Mouse (Mus musculus): ENCODE data around the gene Eif3i. TPM values are rescaled to one million over a fixed set of nuclear protein-coding genes. Genes with fewer than 3 reads are reported as not detected.

Gene Eif3i
- polyA plus RNA-seq, 1 experiment from 2014 or later: 156 TPM

DNA sequence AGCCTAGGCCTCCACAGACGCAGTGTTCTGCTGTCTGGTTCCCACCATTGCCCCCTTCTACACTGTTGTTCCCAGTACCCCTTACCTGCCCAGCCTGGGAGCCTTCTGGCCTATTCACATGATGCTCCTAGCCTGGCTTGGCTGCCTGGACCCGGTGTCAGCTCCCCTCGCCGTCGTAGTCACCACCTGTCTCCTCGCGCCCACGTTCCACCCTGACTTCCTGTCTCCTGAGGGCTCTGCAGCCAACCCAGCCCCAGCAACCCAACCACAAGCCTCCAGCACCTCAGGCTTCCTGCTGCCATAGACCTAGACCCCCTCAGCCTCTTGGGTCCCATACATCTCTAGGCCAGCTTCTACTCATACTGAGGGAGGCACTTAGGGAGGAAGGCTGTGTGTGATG, 27.0 kb downstream of the Eif3i start, which contains the start of gene Lck:
Gene Lck, minus strand, starts transcription at position 212 of the 400 bp plus-strand sequence.
- no peak for ATAC-seq (ENCODE audit: insufficient read depth)
- no peak within 1 kb of the TSS for H3K27ac ChIP-seq (replicated peaks)
- WGBS (ENCODE audit: insufficient replicate concordance): 42% methylated on average over 8 of the region's 8 CpGs

DNA sequence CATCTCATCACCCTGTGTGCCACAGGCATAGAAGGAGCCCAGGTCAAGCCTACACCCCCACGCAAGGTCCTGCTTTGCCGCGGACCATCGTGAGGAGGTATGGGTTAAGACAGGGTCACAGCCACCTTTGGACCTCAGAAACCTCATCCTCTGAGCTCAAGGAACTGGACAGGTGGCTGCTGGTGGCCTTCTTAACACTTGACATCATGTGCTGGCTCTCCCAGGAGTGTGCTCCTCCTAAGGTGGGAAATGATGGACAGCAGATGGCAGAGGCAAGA, 27.4 kb downstream of the Eif3i start:
- 89% methylated on average over 4 of the region's 4 CpGs for WGBS (ENCODE audit: insufficient replicate concordance)
- Histone ChIP-seq H3K27me3 (peaks cover 36% of the 10 kb centered on the region), H3K27ac (replicated peaks) (no peak overlapping the region)

More for the DNA sequence above, 27.0 kb downstream of the Eif3i start, which contains the start of gene Lck:
- peaks cover 40% of the 10 kb centered on the region for H3K27me3 ChIP-seq
- H3K4me1 ChIP-seq (replicated peaks): peaks cover 10% of the 10 kb centered on the region
- H3K4me2 ChIP-seq: no peak within 1 kb of the TSS
- H3K9ac ChIP-seq: no peak within 1 kb of the TSS
- no peaks in the 10 kb centered on the region for H3K36me3 ChIP-seq (replicated peaks)
- H3K4me3 ChIP-seq (replicated peaks): no peak within 1 kb of the TSS
- no peaks in the 10 kb centered on the region for H3K9me3 ChIP-seq (replicated peaks)

DNA sequence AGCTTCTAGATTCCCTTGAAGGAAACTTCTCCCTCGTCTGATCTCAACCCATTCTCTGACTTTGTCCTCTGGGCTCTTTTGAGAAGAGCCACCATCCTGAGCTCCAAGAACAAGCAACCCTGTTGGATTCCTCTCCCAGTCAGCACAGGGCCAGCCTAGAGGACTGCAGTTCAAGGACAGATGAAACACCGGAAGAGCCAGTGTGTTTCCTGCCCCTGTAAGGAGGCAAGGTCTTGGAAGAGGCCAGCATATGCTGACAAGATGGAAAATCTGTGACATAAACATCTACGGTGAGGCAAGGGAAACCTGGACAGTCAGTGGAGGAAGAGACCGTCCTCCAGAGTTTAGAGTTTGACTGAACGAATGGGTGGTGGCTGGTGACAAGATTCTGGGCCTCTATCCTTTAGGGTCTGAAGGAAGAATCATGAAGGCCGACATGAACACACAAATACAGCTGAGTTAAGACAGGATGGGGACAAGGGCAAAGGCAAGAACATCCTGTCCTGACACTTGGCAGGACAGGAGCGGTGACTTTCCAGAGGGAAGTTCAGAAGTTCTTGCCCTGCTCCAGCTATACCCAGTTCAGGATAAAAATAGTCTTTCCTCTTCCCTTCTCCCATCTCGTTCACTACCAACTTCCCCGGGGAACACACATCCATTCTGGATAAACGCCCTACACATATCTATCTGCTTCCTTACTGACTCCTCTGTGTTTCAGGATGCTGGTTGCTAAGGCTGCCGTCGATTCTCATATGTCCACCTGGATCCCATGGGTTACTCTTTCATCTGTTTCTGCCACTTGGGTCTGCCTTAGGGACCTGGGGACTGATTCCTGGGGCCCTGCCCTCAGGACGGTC, 28.0 kb downstream of the Eif3i start:
- Histone ChIP-seq H3K27me3 (peaks cover 31% of the 10 kb centered on the region), H3K27ac (replicated peaks) (no peak overlapping the region), H3K4me3 (replicated peaks) (no peak overlapping the region), H3K4me1 (replicated peaks) (peaks cover 10% of the 10 kb centered on the region), H3K9ac (no peak overlapping the region), H3K9me3 (replicated peaks) (no peaks in the 10 kb centered on the region), H3K4me2 (no peak overlapping the region), H3K36me3 (replicated peaks) (no peaks in the 10 kb centered on the region)
- ATAC-seq (ENCODE audit: insufficient read depth): 0 out of 2 replicates have a peak, but pooled peaks have one; percentile 38
- whole genome bisulfite sequencing (ENCODE audit: insufficient replicate concordance): 64% methylated on average over 13 of the region's 13 CpGs

More for the DNA sequence above, 27.4 kb downstream of the Eif3i start:
- H3K36me3 ChIP-seq (replicated peaks): no peaks in the 10 kb centered on the region
- no peak overlapping the region for H3K9ac ChIP-seq
- H3K4me3 ChIP-seq (replicated peaks): no peak overlapping the region
- no peak overlapping the region for H3K4me2 ChIP-seq
- peaks cover 10% of the 10 kb centered on the region for H3K4me1 ChIP-seq (replicated peaks)
- no peak for ATAC-seq (ENCODE audit: insufficient read depth)
- H3K9me3 ChIP-seq (replicated peaks): no peaks in the 10 kb centered on the region

DNA sequence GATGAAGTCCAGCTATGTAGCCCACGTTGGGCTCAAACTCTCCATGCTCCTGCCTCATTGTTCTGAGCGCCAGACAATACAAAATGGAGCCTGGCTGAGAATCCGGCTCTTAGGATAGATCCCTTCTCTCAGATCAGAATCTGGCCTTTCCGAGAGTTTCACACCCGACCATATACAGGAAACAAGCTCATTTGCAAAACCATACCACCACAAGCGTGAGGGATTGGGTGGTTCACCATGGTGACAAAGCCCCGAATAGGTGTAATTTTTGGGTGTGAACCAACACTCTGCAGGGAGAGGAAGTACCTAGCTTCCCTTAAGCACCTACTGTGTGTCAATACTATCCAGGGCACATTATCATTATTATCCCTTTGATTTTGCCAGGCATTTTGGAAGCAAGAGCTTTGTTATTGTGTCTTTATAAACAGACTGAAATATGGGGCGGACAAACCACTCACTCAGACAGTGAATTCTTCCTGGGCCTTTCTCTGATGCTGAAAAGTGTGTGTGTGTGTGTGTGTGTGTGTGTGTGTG, 28.8 kb downstream of the Eif3i start:
- no peaks in the 10 kb centered on the region for H3K36me3 ChIP-seq (replicated peaks)
- no peaks in the 10 kb centered on the region for H3K9me3 ChIP-seq (replicated peaks)
- WGBS (ENCODE audit: insufficient replicate concordance): 65% methylated on average over 8 of the region's 8 CpGs
- H3K9ac ChIP-seq: no peak overlapping the region
- H3K27ac ChIP-seq (replicated peaks): no peak overlapping the region
- no peak overlapping the region for H3K4me3 ChIP-seq (replicated peaks)
- no peak for ATAC-seq (ENCODE audit: insufficient read depth)
- H3K27me3 ChIP-seq: peaks cover 23% of the 10 kb centered on the region
- no peak overlapping the region for H3K4me2 ChIP-seq
- H3K4me1 ChIP-seq (replicated peaks): peaks cover 4% of the 10 kb centered on the region

DNA sequence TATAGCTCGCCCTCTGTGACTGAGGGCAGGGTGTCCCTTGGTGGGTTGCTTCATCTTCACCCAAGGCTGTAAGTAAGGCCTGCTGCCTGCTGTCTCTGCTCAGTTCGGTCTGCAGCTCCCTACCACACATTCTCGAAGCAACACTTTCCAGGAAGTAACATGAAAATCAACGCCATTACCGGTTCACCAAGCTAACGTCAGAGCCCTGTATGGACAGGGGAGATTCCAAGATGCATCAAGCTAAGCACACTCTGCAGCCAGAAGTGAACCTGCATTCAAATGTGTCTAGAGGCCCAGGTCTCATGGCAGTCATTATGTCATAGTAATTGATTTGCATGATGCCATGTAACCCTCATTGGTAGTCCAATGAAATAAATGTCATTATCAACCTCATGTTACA, 30.4 kb downstream of the Eif3i start:
- no peak overlapping the region for H3K9ac ChIP-seq
- 65% methylated on average over 6 of the region's 6 CpGs for WGBS (ENCODE audit: insufficient replicate concordance)
- H3K36me3 ChIP-seq (replicated peaks): no peaks in the 10 kb centered on the region
- ATAC-seq (ENCODE audit: insufficient read depth): no peak
- H3K27me3 ChIP-seq: peaks cover 17% of the 10 kb centered on the region
- H3K9me3 ChIP-seq (replicated peaks): no peaks in the 10 kb centered on the region
- no peak overlapping the region for H3K4me3 ChIP-seq (replicated peaks)
- no peak overlapping the region for H3K27ac ChIP-seq (replicated peaks)
- no peak overlapping the region for H3K4me2 ChIP-seq
- H3K4me1 ChIP-seq (replicated peaks): peaks cover 1% of the 10 kb centered on the region

DNA sequence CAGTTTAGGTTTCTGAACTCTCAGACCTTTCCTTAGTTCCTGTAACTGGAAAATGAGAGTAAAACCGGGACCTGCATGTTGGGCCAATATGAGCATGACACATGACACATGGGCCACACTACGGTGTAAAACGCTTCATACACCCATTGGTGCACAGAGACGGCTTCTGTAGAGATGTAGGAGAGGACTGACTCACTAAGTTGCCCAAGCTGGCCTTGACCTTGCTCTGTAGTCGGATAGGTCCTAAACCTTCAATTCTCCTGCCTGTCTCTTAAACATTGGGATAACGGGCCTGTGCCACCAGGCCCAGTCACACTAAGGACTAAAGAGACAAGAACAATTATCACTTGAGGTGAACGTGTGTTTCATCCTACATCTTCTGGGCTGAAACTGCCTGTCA, 32.1 kb downstream of the Eif3i start:
- no peaks in the 10 kb centered on the region for H3K36me3 ChIP-seq (replicated peaks)
- ATAC-seq (ENCODE audit: insufficient read depth): no peak
- H3K4me2 ChIP-seq: no peak overlapping the region
- H3K9me3 ChIP-seq (replicated peaks): no peaks in the 10 kb centered on the region
- peaks cover 8% of the 10 kb centered on the region; the same call in 1 of the 2 replicates for H3K4me1 ChIP-seq (replicated peaks)
- no peak overlapping the region for H3K4me3 ChIP-seq (replicated peaks)
- 71% methylated on average over 7 of the region's 7 CpGs for WGBS (ENCODE audit: insufficient replicate concordance)
- no peak overlapping the region for H3K9ac ChIP-seq
- H3K27ac ChIP-seq (replicated peaks): no peak overlapping the region
- H3K27me3 ChIP-seq: peaks cover 7% of the 10 kb centered on the region

DNA sequence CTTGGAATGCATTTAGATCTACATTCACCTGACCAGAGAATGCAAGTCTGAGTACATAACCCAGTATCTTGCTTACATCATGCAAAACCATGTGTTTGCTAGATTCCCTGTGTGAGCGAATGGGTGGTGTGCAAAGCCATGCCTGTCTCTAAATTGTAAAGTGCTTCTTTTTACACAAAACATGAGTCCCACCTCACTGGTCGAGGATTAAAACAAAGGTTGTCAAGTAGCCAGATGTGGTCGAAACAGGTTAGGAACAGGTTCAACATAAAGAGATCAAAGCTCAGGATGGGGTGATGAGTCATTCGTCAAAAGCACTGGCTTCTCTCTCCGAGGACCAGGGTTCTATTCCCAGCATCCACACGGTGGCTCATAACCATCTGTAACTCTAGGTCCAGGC, 35.3 kb downstream of the Eif3i start:
- no peak overlapping the region for H3K4me2 ChIP-seq
- ATAC-seq (ENCODE audit: insufficient read depth): no peak
- H3K27ac ChIP-seq (replicated peaks): no peak overlapping the region
- no peak overlapping the region for H3K4me3 ChIP-seq (replicated peaks)
- H3K9me3 ChIP-seq (replicated peaks): no peaks in the 10 kb centered on the region
- H3K36me3 ChIP-seq (replicated peaks): no peaks in the 10 kb centered on the region
- no peak overlapping the region for H3K9ac ChIP-seq
- H3K4me1 ChIP-seq (replicated peaks): peaks cover 20% of the 10 kb centered on the region
- H3K27me3 ChIP-seq: 0 out of 2 replicates have a peak, but pooled peaks cover 6% of the 10 kb centered on the region
- 73% methylated on average over 6 of the region's 6 CpGs for WGBS (ENCODE audit: insufficient replicate concordance)

DNA sequence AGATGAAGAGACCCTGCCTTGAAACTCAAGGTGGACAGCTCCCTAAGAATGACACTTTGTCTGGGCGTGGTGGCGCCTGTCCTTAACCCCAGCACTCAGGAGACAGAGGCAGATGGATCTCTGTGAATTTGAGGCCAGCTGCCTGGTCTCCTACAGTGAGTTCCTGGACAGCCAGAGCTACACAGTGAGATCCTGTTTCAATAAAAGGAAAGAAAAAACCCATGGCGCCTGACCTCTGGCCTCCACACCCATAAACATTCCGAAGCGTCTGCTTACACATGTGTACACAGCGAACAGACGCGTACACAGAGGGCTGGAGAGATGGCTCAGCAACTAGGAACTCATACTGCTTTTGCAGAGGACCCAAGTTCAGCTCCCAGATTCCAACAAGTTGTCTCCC, 36.7 kb downstream of the Eif3i start:
- Histone ChIP-seq H3K9ac (no peak overlapping the region), H3K27ac (replicated peaks) (no peak overlapping the region), H3K4me2 (no peak overlapping the region), H3K4me1 (replicated peaks) (peaks cover 20% of the 10 kb centered on the region), H3K4me3 (replicated peaks) (no peak overlapping the region), H3K27me3 (peaks cover 6% of the 10 kb centered on the region; the same call in 1 of the 2 replicates), H3K36me3 (replicated peaks) (no peaks in the 10 kb centered on the region), H3K9me3 (replicated peaks) (no peaks in the 10 kb centered on the region)
- 71% methylated on average over 8 of the region's 8 CpGs for WGBS (ENCODE audit: insufficient replicate concordance)
- no peak for ATAC-seq (ENCODE audit: insufficient read depth)

DNA sequence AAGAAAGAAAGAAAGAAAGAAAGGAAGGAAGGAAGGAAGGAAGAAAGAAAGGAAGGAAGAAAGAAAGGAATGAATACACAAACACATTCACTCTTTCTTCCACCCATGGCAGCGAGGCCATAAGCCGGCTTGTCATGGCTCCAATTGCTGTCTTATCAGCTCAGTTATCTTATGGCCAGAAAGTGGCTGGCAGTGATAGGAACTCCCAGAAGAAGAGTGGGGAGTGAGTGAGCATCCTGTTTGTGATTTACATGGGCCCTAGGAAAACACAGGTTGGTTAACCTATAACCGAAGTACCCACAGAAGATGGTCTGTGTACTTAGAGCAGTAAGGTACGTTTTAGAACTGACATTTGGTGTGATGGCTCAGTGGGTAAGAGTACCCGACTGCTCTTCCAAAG, 39.3 kb downstream of the Eif3i start:
- ATAC-seq (ENCODE audit: insufficient read depth): no peak
- Histone ChIP-seq H3K27ac (replicated peaks) (no peak overlapping the region), H3K9me3 (replicated peaks) (no peaks in the 10 kb centered on the region), H3K4me2 (no peak overlapping the region), H3K27me3 (peaks cover 8% of the 10 kb centered on the region), H3K36me3 (replicated peaks) (no peaks in the 10 kb centered on the region), H3K4me1 (replicated peaks) (peaks cover 43% of the 10 kb centered on the region), H3K4me3 (replicated peaks) (no peak overlapping the region), H3K9ac (no peak overlapping the region)
- 50% methylated on average over 5 of the region's 5 CpGs for WGBS (ENCODE audit: insufficient replicate concordance)

DNA sequence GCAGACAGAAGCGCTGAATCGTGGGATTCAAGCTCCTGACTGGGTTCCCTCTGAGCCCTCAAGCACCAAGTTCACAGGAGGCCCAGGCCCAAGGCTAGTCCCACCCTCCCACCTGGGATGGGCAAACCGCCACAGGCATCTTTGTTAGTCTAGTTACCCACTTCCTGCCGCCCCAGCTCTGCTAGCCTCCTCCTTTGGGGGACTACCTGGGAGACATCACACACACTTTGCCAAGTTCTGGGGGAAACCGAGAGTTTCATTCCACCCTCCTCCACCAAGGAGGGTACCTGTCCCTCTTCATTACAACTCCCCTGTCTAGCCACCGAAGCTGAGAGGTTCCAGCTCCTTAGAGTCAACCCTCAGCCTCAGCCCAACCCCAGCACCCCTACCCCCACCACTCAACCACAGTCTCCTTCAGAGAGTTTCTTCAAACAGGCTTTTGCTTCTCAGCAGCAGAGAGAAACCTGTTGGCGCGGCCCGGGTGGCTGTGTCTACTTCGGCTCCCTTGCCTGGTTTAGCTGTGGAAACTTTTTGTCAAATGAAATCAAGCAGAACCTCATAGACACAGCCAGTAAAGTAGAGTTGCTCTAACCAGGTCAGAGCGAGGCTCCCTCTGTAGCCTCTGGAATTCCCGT, 42.0 kb downstream of the Eif3i start:
- Histone ChIP-seq H3K4me1 (replicated peaks) (peaks cover 48% of the 10 kb centered on the region), H3K9ac (no peak overlapping the region), H3K27me3 (peaks cover 29% of the 10 kb centered on the region), H3K36me3 (replicated peaks) (no peaks in the 10 kb centered on the region), H3K27ac (replicated peaks) (peak overlapping the region; percentile 82), H3K4me2 (peak overlapping the region; percentile 86; the same call in 1 of the 2 replicates), H3K9me3 (replicated peaks) (no peaks in the 10 kb centered on the region), H3K4me3 (replicated peaks) (no peak overlapping the region)
- 73% methylated on average over 12 of the region's 12 CpGs for WGBS (ENCODE audit: insufficient replicate concordance)
- no peak for ATAC-seq (ENCODE audit: insufficient read depth)

DNA sequence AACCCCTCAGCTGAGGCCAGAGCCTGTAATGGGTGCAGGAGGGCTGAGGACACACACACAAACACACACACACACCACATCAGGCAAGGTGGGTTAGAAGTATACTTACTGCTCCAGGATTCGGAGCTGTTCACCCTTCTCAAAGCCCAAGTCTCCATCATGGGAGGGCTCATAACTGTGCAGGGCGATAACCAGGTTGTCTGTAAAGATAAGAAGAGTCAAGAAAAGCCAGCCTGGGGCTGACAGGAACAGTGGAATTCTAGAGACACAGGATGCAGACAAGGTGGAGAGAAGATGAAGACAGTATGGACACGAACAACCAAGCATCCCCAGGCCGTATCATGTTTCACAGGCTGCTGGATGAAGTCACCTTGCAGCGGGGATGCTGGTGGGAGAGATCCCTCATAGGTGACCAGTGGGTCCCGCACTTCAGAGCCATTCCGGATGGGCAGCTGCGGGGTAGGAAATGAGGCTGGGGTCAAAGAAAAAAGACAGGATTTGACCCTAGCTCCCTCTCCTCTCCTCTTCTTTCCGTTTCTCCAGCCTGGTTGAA, 43.1 kb downstream of the Eif3i start:
- Histone ChIP-seq H3K9ac (peak overlapping the region; percentile 61), H3K27ac (replicated peaks) (peak overlapping the region; percentile 82), H3K4me3 (replicated peaks) (peak overlapping the region; percentile 64), H3K27me3 (peaks cover 39% of the 10 kb centered on the region), H3K4me2 (peak overlapping the region; percentile 86), H3K36me3 (replicated peaks) (no peaks in the 10 kb centered on the region), H3K4me1 (replicated peaks) (peaks cover 45% of the 10 kb centered on the region), H3K9me3 (replicated peaks) (no peaks in the 10 kb centered on the region)
- 62% methylated on average over 9 of the region's 9 CpGs for WGBS (ENCODE audit: insufficient replicate concordance)
- peak; percentile 85 for ATAC-seq (ENCODE audit: insufficient read depth)
